ENCODE assay signal across 12 mouse cellular contexts in genomic region chr8:73178434-73178833, GRCm38 (mm10).
A peak's percentile ranks its signal among the peaks of the same experiment; 100 is the strongest.
DNase-seq lines count a peak whose midpoint lies in the region; ATAC-seq lines count a peak whose summit lies in the region.
"Had no signal": no experiment of that assay in that cellular context is flagged by ENCODE, and none has a peak within 500 bp of the region (broad histone marks: within the 10 kb centered on the region; RNA-seq: fewer than 3 reads in every experiment).

No protein-coding gene starts in this region.

- peak; percentile 88 for ATAC-seq in heart, embryonic 15.5 days (replicated peaks; ENCODE audit: insufficient number of reproducible peaks, insufficient read depth, low FRiP score, low read depth)
- ATAC-seq in limb, embryonic 12.5 days (ENCODE audit: insufficient number of reproducible peaks, insufficient read depth, low FRiP score, low TSS enrichment, low read depth), result 0 out of 2 replicates have a peak, but pooled peaks have one; percentile 59

- 48% methylated on average over 1 of the region's 1 CpGs for WGBS in heart, embryonic 15.5 days
- WGBS in limb, embryonic 12.5 days, result 50% methylated on average over 1 of the region's 1 CpGs
- 76% methylated on average over 1 of the region's 1 CpGs for WGBS in limb, embryonic 10.5 days

- DNase-seq in heart, postnatal 4 days, result no peak
- no peak for DNase-seq in limb, embryonic 10.5 days (ENCODE audit: low spot score)
- peak; percentile 63 for DNase-seq in R1 (ENCODE audit: low read depth, low spot score)
- peak; percentile 42 for DNase-seq in mesoderm, embryonic 11.5 days (ENCODE audit: low read depth, low spot score)
- DNase-seq in ovary, postnatal 36 days (ENCODE audit: low spot score), result no peak
- DNase-seq: adrenal gland, postnatal 25 days; cerebellum, adult 8-10 months; gastrocnemius, postnatal 10 days; lung, adult 18-20 months had no signal

- peak overlapping the region; percentile 26; the same call in 1 of the 2 replicates for H3K27ac ChIP-seq in heart, embryonic 15.5 days
- peak overlapping the region; percentile 20; the same call in 1 of the 2 replicates for H3K27ac ChIP-seq in limb, embryonic 12.5 days
- no peak overlapping the region for H3K27ac ChIP-seq in limb, embryonic 10.5 days

- peaks cover 10% of the 10 kb centered on the region for H3K4me1 ChIP-seq in heart, embryonic 15.5 days (replicated peaks)
- H3K4me1 ChIP-seq in limb, embryonic 12.5 days (replicated peaks), result peaks cover 10% of the 10 kb centered on the region; the same call in 1 of the 2 replicates
- no peaks in the 10 kb centered on the region for H3K4me1 ChIP-seq in limb, embryonic 10.5 days

- no peak overlapping the region for H3K4me2 ChIP-seq in heart, embryonic 15.5 days
- H3K4me2 ChIP-seq in limb, embryonic 12.5 days, result no peak overlapping the region

- H3K4me3 ChIP-seq in heart, embryonic 15.5 days, result no peak overlapping the region
- H3K4me3 ChIP-seq in limb, embryonic 12.5 days (replicated peaks), result no peak overlapping the region
- H3K4me3 ChIP-seq in limb, embryonic 10.5 days, result no peak overlapping the region
- H3K4me3 ChIP-seq: erythroblast, embryonic 14.5 days had no signal

- no peaks in the 10 kb centered on the region for H3K27me3 ChIP-seq in heart, embryonic 15.5 days
- no peaks in the 10 kb centered on the region for H3K27me3 ChIP-seq in limb, embryonic 12.5 days
- no peaks in the 10 kb centered on the region for H3K27me3 ChIP-seq in limb, embryonic 10.5 days (ENCODE audit: low read depth, poor library complexity, severe bottlenecking)

- no peak overlapping the region for H3K9ac ChIP-seq in heart, embryonic 15.5 days
- no peak overlapping the region for H3K9ac ChIP-seq in limb, embryonic 12.5 days (replicated peaks)

- H3K9me3 ChIP-seq in heart, embryonic 15.5 days (replicated peaks), result no peaks in the 10 kb centered on the region
- H3K9me3 ChIP-seq in limb, embryonic 12.5 days, result no peaks in the 10 kb centered on the region
- no peaks in the 10 kb centered on the region for H3K9me3 ChIP-seq in limb, embryonic 10.5 days (replicated peaks)

- no peaks in the 10 kb centered on the region for H3K36me3 ChIP-seq in heart, embryonic 15.5 days
- H3K36me3 ChIP-seq in limb, embryonic 12.5 days, result no peaks in the 10 kb centered on the region
- H3K36me3 ChIP-seq in limb, embryonic 10.5 days, result no peaks in the 10 kb centered on the region

Comparison
In these comparisons a context has a peak if more than half of its experiments do, and no peak if none do; other contexts are left out.
1. DNase-seq: peak in R1 (single experiment) and mesoderm, embryonic 11.5 days (single experiment); none in heart, postnatal 4 days (single experiment), limb, embryonic 10.5 days (single experiment) and ovary, postnatal 36 days (single experiment).